Mouse (Mus musculus) heart, adult 2 months (tissue): ENCODE measurements at regions not wholly inside any gene's neighbourhood (a gene's known extent, or its start where the extent isn't known, plus 50 kb on each side); places are given as distances from the start of the nearest gene placed in this dataset.

Experiments used
- DNase-seq, 2 experiments: peaks; one replicate each; pipeline ENCODE4 v3.0.0; 2021
- H3K27ac ChIP-seq: fragments of 200-600 bp; 2 replicates; pipeline ENCODE4 v1.8.1; 2022
- H3K27me3 ChIP-seq: fragments of 200-500 bp; 2 replicates; pipeline ENCODE4 v1.6.1; 2012; ENCODE audit warnings: mild to moderate bottlenecking, low read length, inconsistent platforms, mixed read lengths; ENCODE audit not compliant: control insufficient read depth, insufficient read depth
- H3K36me3 ChIP-seq: fragments of 200-500 bp; 2 replicates; pipeline ENCODE4 v1.6.1; 2012; ENCODE audit warnings: low read length, inconsistent platforms; ENCODE audit not compliant: control insufficient read depth, insufficient read depth
- H3K4me1 ChIP-seq: fragments of 200-500 bp; 2 replicates; pipeline ENCODE4 v1.6.1; 2011; ENCODE audit warnings: low read length; ENCODE audit not compliant: control insufficient read depth, insufficient read depth
- H3K4me3 ChIP-seq: fragments of 200-600 bp; 2 replicates; pipeline ENCODE4 v1.8.1; 2022
- H3K79me2 ChIP-seq: fragments of 200-500 bp; replicated peaks from 2 replicates; pipeline ENCODE4 v1.6.1; 2012; ENCODE audit warnings: mild to moderate bottlenecking, inconsistent platforms, low read length, moderate library complexity, mixed read lengths; ENCODE audit not compliant: control insufficient read depth, insufficient read depth
- H3K9ac ChIP-seq: fragments of 200-500 bp; 2 replicates; pipeline ENCODE4 v1.6.1; 2012; ENCODE audit warnings: low read depth, mild to moderate bottlenecking, control low read depth, inconsistent platforms, low read length, mixed read lengths
- CTCF ChIP-seq: fragments of 200-600 bp; IDR thresholded peaks from 2 replicates; pipeline ENCODE4 v1.8.1; 2022; ENCODE audit warnings: antibody characterized with exemption, mild to moderate bottlenecking, moderate library complexity
- EP300 ChIP-seq: fragments of 200-500 bp; IDR thresholded peaks from 2 replicates; pipeline ENCODE4 v1.6.1; 2011; ENCODE audit warnings: low read depth, low read length, control low read depth; ENCODE audit not compliant: insufficient read depth
- POLR2A ChIP-seq: fragments of 200-500 bp; IDR thresholded peaks from 2 replicates; pipeline ENCODE4 v1.6.1; 2011; ENCODE audit warnings: mild to moderate bottlenecking, low read depth, low read length, control low read depth; ENCODE audit not compliant: insufficient read depth
- WGBS: fragments of 180-500 bp; shearing (Covaris S2); methylation state at CpG from one replicate; pipeline ENCODE4 v1.1.7; 2018; 5-methylcytosine and 5-hydroxymethylcytosine counted together
- intact Hi-C: fragments of 180-260 bp; cut with DNase I; formaldehyde crosslinking; loops from one replicate; pipeline ENCODE4 v1.15.1; 2025

GRCm38 (mm10) chr16:70725291-70725801, 411.6 kb downstream of the Gbe1 start:
- H3K27ac ChIP-seq, result no peak overlapping the region
- WGBS, result 55% methylated on average over 6 of the region's 6 CpGs
- DNase-seq, result no peak
- H3K4me1 ChIP-seq, result no peaks in the 10 kb centered on the region
- H3K9ac ChIP-seq, result no peak overlapping the region
- no peaks in the 10 kb centered on the region for H3K36me3 ChIP-seq
- no peaks in the 10 kb centered on the region for H3K79me2 ChIP-seq
- no peaks in the 10 kb centered on the region for H3K27me3 ChIP-seq
- TF ChIP-seq POLR2A, result no peak
- TF ChIP-seq CTCF, result no peak
- TF ChIP-seq EP300, result no peak
- H3K4me3 ChIP-seq, result no peak overlapping the region
- intact Hi-C loops, result no loop called here

- no peak for TF ChIP-seq EP300
- no peak for TF ChIP-seq POLR2A
- no peak for TF ChIP-seq CTCF
Observed at GRCm38 (mm10) chr16:70733016-70733415, 419.3 kb downstream of the Gbe1 start.

GRCm38 (mm10) chr16:70740046-70740445, 426.3 kb downstream of the Gbe1 start:
- no peak for DNase-seq
- 64% methylated on average over 6 of the region's 6 CpGs for WGBS
- H3K79me2 ChIP-seq, result no peaks in the 10 kb centered on the region
- no peaks in the 10 kb centered on the region for H3K27me3 ChIP-seq
- intact Hi-C loops, result no loop called here
- no peaks in the 10 kb centered on the region for H3K36me3 ChIP-seq
- TF ChIP-seq POLR2A (no peak), EP300 (no peak), CTCF (no peak)
- no peak overlapping the region for H3K4me3 ChIP-seq
- no peaks in the 10 kb centered on the region for H3K4me1 ChIP-seq
- H3K27ac ChIP-seq, result no peak overlapping the region
- no peak overlapping the region for H3K9ac ChIP-seq

More at GRCm38 (mm10) chr16:70733016-70733415, 419.3 kb downstream of the Gbe1 start:
- Histone ChIP-seq H3K27me3 (no peaks in the 10 kb centered on the region), H3K4me1 (no peaks in the 10 kb centered on the region), H3K36me3 (no peaks in the 10 kb centered on the region), H3K79me2 (no peaks in the 10 kb centered on the region), H3K27ac (no peak overlapping the region), H3K4me3 (no peak overlapping the region), H3K9ac (no peak overlapping the region)
- DNase-seq, result no peak
- intact Hi-C loops, result no loop called here
- 71% methylated on average over 7 of the region's 7 CpGs for WGBS

DNA sequence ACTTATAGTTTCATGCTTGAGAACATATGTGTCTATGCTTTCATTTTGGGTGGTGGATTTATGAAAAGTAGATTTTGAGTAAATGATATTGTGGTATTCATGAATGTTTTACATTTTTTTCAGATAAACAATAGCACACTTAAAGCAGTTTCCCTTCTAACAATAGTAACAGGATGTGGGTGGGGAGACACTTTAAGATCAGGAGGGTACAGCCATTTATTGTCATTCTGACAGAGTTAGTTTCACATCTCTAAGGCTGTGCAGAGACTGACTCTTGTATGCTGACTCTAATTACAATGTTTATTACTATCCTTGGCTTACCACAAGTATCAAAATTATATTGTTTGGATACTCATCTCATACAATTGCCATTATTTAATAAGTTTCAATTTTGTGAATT, 440.5 kb downstream of the Gbe1 start:
- no peak overlapping the region for H3K4me3 ChIP-seq
- H3K27me3 ChIP-seq, result no peaks in the 10 kb centered on the region
- no peaks in the 10 kb centered on the region for H3K79me2 ChIP-seq
- TF ChIP-seq EP300 (no peak), POLR2A (no peak), CTCF (no peak)
- H3K27ac ChIP-seq, result no peak overlapping the region
- no peak for DNase-seq
- no peaks in the 10 kb centered on the region for H3K36me3 ChIP-seq
- no peaks in the 10 kb centered on the region for H3K4me1 ChIP-seq
- intact Hi-C loops, result no loop called here
- no peak overlapping the region for H3K9ac ChIP-seq

DNA sequence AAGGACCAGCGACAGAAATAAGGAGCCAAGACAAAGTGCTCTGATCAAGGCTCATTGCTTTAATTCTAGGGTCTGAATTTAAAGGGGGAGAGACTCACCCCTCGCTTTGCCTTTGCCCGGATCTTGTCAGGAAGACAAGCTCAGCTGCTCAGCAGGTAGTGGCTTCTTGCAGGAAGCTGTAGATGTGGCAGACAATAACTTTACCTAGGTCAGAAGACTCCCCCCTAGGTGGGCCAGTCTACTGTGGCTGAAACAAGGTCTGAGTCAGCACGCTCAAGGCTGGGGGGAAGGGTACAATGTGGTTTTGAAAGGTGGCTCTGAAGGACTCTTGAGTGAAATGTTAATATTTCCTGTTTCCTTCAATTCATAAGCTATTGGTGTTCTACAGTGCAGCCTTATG, 484.3 kb downstream of the Gbe1 start:
- TF ChIP-seq CTCF (no peak), EP300 (no peak), POLR2A (no peak)
- intact Hi-C loops, result no loop called here
- WGBS, result 68% methylated on average over 4 of the region's 4 CpGs
- no peaks in the 10 kb centered on the region for H3K79me2 ChIP-seq
- H3K9ac ChIP-seq, result no peak overlapping the region
- H3K27ac ChIP-seq, result no peak overlapping the region
- no peak for DNase-seq
- H3K36me3 ChIP-seq, result no peaks in the 10 kb centered on the region
- H3K4me1 ChIP-seq, result no peaks in the 10 kb centered on the region
- H3K27me3 ChIP-seq, result no peaks in the 10 kb centered on the region
- H3K4me3 ChIP-seq, result no peak overlapping the region

DNA sequence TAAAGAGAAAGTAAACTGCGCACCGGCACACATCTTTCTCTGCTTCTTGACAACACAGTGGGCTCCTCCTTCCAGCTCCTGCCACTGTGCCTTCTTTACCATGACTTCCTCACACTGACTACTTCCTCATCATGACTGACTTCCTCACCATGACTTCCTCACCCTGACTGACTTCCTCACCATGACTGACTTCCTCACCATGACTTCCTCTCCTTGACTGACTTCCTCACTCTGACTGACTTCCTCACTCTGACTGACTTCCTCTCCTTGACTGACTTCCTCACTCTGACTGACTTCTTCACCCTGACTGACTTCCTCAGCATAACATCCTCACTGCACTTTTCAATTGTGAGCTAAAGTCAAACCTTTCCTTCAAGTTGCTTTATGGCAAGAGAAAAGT, 489.8 kb downstream of the Gbe1 start:
- DNase-seq, result no peak
- no peaks in the 10 kb centered on the region for H3K27me3 ChIP-seq
- H3K4me3 ChIP-seq, result no peak overlapping the region
- 81% methylated on average over 2 of the region's 2 CpGs for WGBS
- intact Hi-C loops, result no loop called here
- no peaks in the 10 kb centered on the region for H3K79me2 ChIP-seq
- no peaks in the 10 kb centered on the region for H3K4me1 ChIP-seq
- no peak for TF ChIP-seq CTCF
- TF ChIP-seq POLR2A, result no peak
- no peak for TF ChIP-seq EP300
- H3K36me3 ChIP-seq, result no peaks in the 10 kb centered on the region
- no peak overlapping the region for H3K9ac ChIP-seq
- no peak overlapping the region for H3K27ac ChIP-seq
